Mouse (Mus musculus) small intestine, adult 2 months (tissue): ENCODE measurements around the gene Phb.

ENCODE experiments used
- CTCF ChIP-seq: fragments of 200-500 bp; IDR thresholded peaks from 2 replicates; pipeline ENCODE4 v1.5.1; 2012; ENCODE audit warnings: low read depth, mild to moderate bottlenecking, control low read depth, inconsistent platforms, low read length, moderate library complexity, mixed read lengths; ENCODE audit not compliant: insufficient replicate concordance, insufficient read length; ENCODE audit errors: extremely low read depth
- POLR2A ChIP-seq: fragments of 200-500 bp; IDR thresholded peaks from 2 replicates; pipeline ENCODE4 v1.6.1; 2012; ENCODE audit warnings: low read depth, mild to moderate bottlenecking, control low read depth, inconsistent platforms, low read length, moderate library complexity

- TF ChIP-seq CTCF (no peak), POLR2A (no peak)
Observed at GRCm38 (mm10) chr11:95682946-95683345, 16.2 kb downstream of the Phb start.
